Mouse (Mus musculus) c-Kit-positive CD71-positive TER-119-positive erythroid progenitor cells, embryonic 14.5 days (primary cell): ENCODE data around the gene Mut.

Source experiments
- DNase-seq: peaks from one replicate; pipeline ENCODE4 v3.0.0-alpha.2; 2013; ENCODE audit warnings: low spot score

Gene Mut

GRCm38 (mm10) chr17:40934420-40935231 lies at the start of gene Mut, which contains the start of gene Cenpq:
Mut (plus strand) TSS chr17:40934685.
Cenpq (minus strand) TSS chr17:40935047.
- peak; percentile 96 for DNase-seq

GRCm38 (mm10) chr17:40885155-40885554 lies 49.3 kb upstream of the Mut start:
- no peak for DNase-seq

- DNase-seq = no peak
Measured at GRCm38 (mm10) chr17:40887849-40888536, 46.5 kb upstream of the Mut start.

- DNase-seq = peak; percentile 44
Measured at GRCm38 (mm10) chr17:40896863-40897262, 37.6 kb upstream of the Mut start.

DNA sequence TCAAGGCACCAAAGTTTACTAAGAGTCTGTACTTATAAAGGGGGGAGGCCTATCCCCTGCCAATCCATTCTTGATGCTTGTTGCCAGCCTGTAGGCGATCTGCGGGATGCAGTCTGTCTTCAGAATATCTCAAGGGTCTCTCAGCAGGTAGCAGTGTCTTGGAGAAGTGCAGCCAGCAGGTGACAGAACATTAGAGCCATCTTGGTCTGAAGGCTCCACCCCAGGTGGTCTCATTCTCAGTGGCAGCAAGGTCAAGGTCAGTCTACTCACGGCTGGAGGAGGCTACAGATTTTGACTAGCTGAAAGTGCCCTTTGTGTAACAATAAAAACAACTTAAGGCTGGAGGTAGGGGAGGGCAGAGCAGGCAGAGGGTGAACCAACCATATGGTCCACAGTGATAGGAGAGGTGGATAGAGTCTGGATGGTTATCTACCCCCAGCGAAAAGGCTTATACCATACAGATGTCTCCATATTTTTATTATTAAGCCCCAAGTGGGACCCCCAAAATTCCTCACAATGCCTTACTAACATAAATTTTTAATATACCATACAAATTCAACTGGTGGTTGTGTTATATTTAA lies 34.6 kb upstream of the Mut start:
- no peak for DNase-seq

- DNase-seq = no peak
Measured at GRCm38 (mm10) chr17:40903345-40903744, 31.1 kb upstream of the Mut start.

DNA sequence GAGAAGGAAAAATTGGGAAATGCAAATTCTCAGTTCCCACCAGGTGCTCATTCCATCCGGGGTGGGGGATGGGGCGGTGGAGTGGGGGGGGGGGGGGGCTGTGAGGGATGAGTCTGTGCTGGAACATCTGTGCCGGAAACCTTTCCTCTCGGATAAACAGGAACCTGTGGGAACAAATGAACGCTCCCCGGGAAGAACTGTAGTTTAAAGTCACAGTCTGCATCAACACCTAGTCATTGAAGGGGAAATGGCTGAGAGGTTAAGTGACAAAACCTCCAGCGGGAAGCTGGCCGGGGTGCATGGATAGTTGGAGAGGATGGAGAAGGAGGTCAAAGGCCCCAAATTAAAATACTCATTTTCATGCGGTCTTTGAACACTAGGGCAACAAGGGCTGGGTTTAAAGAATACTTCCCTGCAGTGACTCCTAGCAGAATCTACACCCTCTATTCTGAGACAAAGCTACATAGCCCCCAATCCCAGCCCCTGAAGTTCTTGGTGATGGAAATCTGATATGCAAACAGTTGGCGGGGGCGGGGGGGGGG lies 30.4 kb upstream of the Mut start:
- no peak for DNase-seq

DNA sequence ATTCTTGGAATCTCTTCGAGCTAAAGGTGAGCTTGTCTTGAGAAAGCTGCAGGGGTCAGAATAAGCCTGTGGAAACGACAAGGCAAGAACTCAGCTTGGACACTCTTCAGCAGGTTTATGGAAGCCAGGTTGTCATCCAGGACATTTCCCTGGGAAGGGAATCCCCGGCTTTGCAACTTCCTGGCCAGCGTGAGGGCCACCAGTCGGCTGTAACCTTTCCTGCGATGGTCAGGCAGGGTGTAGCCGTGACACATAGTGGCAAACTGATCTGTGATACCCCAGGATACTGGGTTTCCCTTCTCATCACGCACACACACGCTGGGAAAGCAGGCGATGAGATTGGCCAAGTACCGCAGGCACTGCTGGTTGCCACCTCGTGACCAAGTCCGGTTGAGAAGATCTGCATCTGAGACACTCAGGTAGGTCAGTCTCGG lies 29.7 kb upstream of the Mut start:
- no peak for DNase-seq

GRCm38 (mm10) chr17:40914250-40914649 lies 20.2 kb upstream of the Mut start, which contains the start of gene Glyatl3:
Glyatl3 (minus strand) TSS chr17:40914350.
- no peak for DNase-seq

DNA sequence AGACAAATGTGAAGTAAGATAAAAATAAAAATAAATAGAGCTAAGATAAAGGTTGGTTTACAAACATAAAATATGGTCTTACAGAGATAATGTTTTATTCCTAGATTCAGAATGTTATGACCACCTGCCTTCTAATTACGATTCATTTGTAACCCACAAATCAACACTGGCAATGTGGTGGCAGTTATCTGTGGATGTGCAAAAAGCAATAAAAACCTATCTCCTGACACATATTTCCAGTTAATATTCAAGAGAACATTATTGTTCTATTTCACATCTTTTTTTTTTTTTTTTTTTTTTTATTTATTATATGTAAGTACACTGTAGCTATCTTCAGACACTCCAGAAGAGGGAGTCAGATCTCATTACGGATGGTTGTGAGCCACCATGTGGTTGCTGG lies 19.0 kb upstream of the Mut start:
- no peak for DNase-seq

- peak; percentile 48 for DNase-seq
Measured at GRCm38 (mm10) chr17:40933985-40934384, 500 bp upstream of the Mut start.

DNA sequence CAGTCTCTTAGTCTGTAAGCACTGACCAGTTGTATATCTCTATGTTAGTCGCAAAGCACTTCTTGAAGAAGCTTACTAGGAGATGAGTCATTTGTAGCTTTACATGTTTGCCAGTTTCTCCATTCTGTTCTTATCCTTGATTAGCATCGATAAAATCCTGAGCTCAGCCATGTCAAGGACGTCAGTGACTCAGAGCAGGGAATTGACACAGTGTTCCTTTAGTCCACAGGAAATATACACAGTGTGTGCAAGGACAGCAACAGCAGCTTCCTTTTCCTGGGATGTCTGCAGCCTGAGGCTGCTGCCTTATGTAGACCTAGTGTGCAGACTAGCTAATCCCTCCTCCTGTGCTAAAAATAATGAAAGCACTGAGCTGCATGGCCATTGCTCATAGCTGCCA lies 14.0 kb downstream of the Mut start:
- no peak for DNase-seq

GRCm38 (mm10) chr17:40977914-40978313 lies 43.4 kb downstream of the Mut start:
- no peak for DNase-seq

- no peak for DNase-seq
Measured at GRCm38 (mm10) chr17:40992102-40992501, 57.6 kb downstream of the Mut start.
